Mouse (Mus musculus) T-helper 17 cell (primary cell): ENCODE results near the gene Gm49355.

Experiments
- in situ Hi-C, 2 experiments: fragments of 300-600 bp; cut with MboI, MseI; formaldehyde crosslinking; loops; 1 replicate in 1 of 2; 2 replicates in 1 of 2; pipeline ENCODE4 v1.15.1; 2025; ENCODE audit warnings: high pct_unique_total_duplicates in 2 of 2

Gm49355 gene

GRCm38 (mm10) chr14:12283641-12284040 is at the start of gene Gm49355:
Gene Gm49355 (plus strand): TSS chr14:12283976.
- in situ Hi-C loops = loop anchor here in 1 of 2 experiments (25.0 kb wide), 2 partner anchors 1654 to 1846 kb away; no protein-coding TSS in a partner anchor

GRCm38 (mm10) chr14:12243726-12244125 is 40.0 kb upstream of the Gm49355 start:
- in situ Hi-C loops = no loop called here

DNA sequence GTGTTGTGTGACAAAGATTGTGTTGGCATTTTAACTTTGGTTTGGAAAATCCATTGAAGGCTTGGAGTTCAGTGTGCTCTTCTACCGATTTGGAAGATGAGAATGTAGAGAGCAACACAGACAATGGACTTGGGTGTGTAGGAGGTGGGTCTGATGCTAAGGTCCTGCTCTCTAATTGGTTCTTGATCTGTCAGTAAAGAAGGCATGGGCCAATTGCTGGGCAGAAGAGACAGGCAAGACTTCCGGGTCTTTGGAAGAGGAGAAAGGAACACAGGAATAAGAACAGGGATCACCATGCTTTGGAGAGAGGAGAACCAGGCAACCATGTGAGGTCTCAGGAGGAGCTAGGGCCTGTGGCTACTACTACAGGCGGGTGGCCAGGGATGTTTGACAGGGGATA is 7.7 kb upstream of the Gm49355 start:
- in situ Hi-C loops = loop anchor here in 1 of 2 experiments (10.0 to 25.0 kb wide), 3 partner anchors 1099 to 1839 kb away; no protein-coding TSS in a partner anchor

DNA sequence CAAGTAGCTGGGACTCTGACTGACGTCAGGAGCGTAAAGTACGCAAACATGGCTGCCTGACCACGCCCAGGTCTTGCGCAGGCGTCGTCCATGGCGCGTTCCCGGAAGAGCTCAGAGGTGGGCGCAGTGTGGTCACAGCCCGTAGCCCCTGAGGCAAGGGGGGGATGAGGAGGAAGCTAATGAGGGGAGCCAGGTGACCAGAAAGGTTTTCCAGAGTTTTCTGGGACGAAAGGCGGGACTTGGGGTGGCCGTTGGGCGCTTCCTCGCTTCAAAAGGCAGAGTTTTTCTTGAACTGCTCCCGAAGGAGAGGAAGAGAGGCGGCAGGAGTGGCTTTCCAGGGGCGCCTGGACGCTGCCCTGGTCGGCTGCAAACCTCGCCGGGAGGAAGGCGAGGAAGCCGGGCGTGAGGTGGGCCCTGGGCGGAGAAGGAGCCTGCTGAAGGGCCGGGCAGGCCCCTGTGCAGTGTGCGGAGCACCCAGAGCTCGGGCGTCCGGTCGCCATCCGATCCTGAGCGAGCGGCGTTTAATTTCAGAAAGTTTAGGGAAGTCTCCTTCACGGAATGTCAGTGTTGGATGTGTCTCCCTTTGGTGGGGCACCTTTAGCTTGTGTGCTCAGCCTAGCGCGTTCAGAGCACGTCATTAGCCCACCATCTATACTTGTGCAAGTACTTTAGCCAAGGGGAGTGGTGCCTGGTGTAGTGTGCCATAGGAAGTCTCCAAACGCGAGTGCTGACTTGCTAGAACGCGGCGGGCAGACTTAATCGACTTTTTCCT is 551 bp downstream of the Gm49355 start, which contains the start of gene 3830406C13Rik:
TSS of gene 3830406C13Rik (plus strand) at position 33 of the 772 bp plus-strand sequence.
- in situ Hi-C loops = loop anchor here in 1 of 2 experiments (25.0 kb wide), 2 partner anchors 1653 to 1847 kb away; no protein-coding TSS in a partner anchor

DNA sequence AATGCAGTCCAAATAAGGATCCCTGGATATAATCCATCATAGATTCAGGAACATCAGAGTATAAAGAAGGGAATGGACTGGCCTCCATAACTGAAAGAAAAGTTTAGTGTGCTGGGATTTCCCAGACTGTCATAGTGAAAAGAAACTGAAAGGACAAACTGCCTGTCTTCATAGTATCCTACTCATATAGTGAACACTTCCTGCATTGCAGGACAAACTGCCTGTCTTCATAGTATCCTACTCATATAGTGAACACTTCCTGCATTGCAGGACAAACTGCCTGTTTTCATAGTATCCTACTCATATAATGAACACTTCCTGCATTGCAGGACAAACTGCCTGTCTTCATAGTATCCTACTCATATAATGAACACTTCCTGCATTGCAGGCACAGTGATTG is 6.0 kb downstream of the Gm49355 start:
- in situ Hi-C loops = loop anchor here in 1 of 2 experiments (25.0 kb wide), 2 partner anchors 1648 to 1852 kb away; no protein-coding TSS in a partner anchor

GRCm38 (mm10) chr14:12296391-12296790 is 12.6 kb downstream of the Gm49355 start:
- in situ Hi-C loops = loop anchor here in 1 of 2 experiments (25.0 kb wide), 2 partner anchors 1641 to 1859 kb away; no protein-coding TSS in a partner anchor

- in situ Hi-C loops = loop anchor here in 1 of 2 experiments (25.0 kb wide), 2 partner anchors 1638 to 1862 kb away; no protein-coding TSS in a partner anchor
These were observed 15.4 kb downstream of the Gm49355 start for GRCm38 (mm10) chr14:12299171-12299570.

- in situ Hi-C loops = loop anchor here in 1 of 2 experiments (25.0 kb wide), 2 partner anchors 1638 to 1862 kb away; no protein-coding TSS in a partner anchor
These were observed 15.9 kb downstream of the Gm49355 start for GRCm38 (mm10) chr14:12299654-12300053.

DNA sequence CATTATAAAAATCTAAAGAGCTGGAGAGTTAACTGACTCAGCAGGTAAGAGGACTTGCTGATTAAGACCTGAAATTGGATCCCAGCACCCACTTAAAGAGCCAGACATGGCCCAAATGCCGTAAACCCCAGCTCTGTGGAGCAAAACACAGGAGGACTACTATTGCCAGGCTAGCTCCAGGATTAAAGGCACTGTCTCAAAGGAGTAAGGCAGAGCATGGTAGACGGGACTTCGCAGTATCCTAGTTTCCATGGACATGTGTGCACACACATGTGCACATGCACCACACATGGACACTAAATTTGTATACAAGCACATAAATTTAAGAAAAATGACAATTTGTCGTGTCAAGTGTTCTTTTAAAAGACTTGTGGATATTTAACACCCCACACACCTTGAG is 16.5 kb downstream of the Gm49355 start:
- in situ Hi-C loops = no loop called here

- in situ Hi-C loops = no loop called here
These were observed 16.9 kb downstream of the Gm49355 start for GRCm38 (mm10) chr14:12300677-12301076.

DNA sequence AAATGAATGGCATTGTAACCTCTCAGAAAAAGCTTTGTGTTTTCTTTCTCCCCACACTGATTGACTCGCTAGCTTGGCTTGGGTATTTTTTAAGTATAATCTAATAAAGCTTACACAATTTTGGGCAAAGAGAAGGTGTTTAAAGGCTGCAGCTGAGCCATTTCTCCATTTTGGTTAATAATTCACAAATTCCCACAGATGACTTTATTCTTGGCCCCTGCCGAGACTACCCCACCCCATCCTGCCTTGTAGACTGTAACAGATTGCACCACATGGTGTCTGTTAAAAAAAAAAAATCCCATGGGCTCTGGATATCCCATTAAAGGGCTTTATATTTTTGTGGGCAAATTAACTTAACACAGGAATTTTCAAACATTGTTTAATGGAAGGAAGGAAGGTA is 19.3 kb downstream of the Gm49355 start:
- in situ Hi-C loops = no loop called here

DNA sequence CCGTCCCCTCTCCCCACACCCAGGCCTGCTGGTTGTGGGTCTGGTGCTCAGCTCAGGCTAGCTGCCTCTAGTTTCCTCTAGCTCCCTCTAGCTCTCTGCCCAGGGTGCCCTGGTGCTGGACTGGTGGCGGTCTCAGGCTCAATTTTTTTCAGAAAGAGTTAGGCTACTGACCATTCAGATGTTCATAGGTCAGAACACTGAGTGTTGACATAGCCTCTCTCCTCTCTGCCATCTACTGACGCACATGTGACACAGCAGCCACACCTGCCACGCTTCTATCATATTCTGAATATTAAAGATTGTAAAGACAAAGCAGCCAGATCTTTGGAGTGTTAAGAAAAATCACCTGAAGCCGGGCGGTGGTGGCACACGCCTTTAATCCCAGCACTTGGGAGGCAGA is 49.8 kb downstream of the Gm49355 start:
- in situ Hi-C loops = no loop called here

DNA sequence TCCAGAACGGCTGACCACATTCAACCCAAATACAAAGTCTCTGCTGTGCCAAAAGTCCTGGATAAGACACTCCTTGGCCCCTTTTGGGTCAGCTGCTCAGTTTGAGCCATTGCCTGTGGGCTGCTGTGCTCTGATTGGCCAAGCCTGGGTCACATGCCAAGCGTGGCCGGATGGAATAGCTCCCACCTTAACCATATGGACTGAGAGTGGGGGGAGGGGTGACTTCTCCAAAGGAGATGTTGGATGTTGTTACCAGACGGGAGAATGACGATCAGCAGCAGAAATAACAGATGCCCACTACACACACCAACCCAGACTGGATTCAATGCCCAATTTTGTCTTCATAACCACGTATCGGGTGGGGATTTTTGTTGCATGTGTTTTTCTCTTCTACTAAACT is 51.1 kb downstream of the Gm49355 start:
- in situ Hi-C loops = no loop called here

DNA sequence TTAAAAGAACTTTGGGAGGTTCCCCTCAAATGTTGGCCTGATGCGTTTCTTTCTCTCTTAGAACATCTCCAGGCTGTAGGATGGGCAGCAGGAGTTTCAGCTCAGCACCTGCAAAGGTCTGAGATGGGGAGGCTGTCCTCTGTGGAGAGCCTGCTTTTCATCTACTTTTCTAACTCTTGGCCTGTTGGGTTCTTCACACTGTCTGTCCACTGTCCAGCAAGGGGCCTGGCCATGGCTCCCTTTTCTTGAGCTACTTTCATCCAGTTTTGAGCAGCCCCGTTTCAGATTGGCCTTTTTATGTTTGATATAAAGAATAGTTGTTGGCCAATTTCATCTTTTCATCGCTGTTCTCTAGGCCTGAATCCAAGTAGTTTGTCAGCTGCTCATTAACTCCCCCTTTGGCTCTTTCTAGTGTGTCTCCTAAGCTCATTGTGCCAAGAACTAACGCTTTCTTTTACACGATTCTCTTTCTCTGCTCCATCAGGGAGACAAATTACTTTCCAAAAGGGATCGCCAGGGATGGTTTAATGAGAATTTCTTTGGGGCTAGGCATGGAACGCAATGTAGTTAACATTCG is 53.7 kb downstream of the Gm49355 start:
- in situ Hi-C loops = no loop called here

GRCm38 (mm10) chr14:12337998-12338809 is 54.4 kb downstream of the Gm49355 start:
- in situ Hi-C loops = no loop called here

- in situ Hi-C loops = no loop called here
These were observed 55.2 kb downstream of the Gm49355 start for GRCm38 (mm10) chr14:12338811-12339565.

GRCm38 (mm10) chr14:12340238-12341074 is 56.7 kb downstream of the Gm49355 start:
- in situ Hi-C loops = no loop called here

GRCm38 (mm10) chr14:12341075-12341788 is 57.5 kb downstream of the Gm49355 start:
- in situ Hi-C loops = no loop called here

DNA sequence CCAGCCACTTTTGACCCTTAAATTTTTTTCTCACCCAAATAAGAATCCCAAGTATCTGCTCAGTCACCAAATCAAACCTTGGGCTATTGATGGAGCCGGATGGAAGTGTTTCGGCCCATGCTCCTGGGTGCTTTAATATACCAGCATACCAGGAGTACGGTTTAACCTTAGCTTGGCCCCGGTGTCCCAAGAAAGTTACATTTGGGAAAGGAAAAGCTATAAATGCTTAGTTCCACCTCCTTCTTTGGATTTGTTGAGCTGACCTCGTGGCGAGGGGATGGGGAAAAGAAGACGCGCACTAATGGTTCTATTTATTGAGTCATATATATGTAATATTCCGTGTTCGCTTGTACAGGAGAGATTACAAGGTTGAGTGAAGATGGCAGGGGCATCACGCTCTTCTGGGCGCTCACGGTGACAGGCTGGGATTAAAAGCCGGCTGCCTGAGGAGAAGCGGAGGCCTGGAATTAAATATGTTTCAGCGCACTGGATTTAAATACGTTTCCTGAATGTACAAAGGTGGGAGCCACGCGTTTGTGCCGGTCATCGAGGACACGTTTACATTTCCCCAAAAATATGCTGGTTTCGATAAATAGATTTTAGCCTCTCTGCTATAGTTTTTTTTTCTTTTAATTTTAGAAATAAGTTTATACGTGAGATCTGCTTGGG is 58.1 kb downstream of the Gm49355 start:
- in situ Hi-C loops = no loop called here
